Mouse (Mus musculus): Measurements from ENCODE around the gene Cep95. TPM values are rescaled to one million over a fixed set of nuclear protein-coding genes. Genes with fewer than 3 reads are reported as not detected.
"Not testable (repeated sequence)": the region's sequence is repeated elsewhere in the genome, so short reads cannot be mapped to it uniquely, and the experiment has no call there.

Cep95 gene
- polyA plus RNA-seq (2014; fragmentation: Nextera tagmentation; extraction: Ambion mirVana), result 15.1 and 18.9 TPM in 2 replicates

DNA sequence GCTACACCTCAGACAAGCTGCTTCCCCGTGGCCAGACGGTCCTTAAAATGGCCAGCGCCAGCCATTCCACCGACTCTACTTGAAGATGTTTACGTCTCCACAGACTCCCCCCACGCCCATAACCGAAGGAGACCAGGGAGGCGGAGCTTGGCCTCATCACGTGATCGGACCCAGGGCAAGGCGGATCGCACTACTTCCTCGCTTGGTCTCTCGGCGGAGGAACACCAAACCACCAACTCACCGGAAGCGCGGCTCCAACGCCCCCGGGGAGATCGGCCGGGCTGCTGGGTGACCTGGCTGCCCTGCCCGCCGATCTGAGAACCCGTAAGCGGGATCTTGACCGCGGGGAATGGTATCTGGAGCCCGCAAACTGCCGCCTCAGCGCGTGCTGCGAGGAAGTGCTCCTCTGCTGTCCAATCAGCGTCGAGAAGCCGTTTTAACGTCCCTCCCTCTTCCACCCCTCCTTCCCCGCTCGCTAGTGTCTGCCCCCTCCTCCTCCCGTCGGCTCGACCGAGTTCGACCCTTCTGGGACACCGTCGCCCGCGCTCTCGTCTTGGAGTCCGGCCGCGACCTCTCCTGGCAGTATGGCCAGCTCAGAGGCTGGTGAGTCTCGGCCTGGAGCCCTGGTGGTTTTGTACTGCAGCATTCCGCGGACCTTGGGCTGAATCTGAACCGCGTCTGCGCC lies at the start of gene Cep95, which contains the start of gene Ddx5:
Gene Cep95, plus strand, starts transcription at position 478 of the 685 bp plus-strand sequence.
Gene Ddx5, minus strand, starts transcription at position 411 of the 685 bp plus-strand sequence.
- under 1% methylated on average over 50 of the region's 58 CpGs for WGBS
- H3K27me3 ChIP-seq (ENCODE audit: control insufficient read depth, insufficient read depth, low read length), result no peaks in the 10 kb centered on the region
- peak within 1 kb of the TSS; percentile 99 for H3K27ac ChIP-seq (ENCODE audit: low read depth, low read length)
- peak within 1 kb of the TSS; percentile 72 for H3K4me3 ChIP-seq (ENCODE audit: low read depth, low read length)
- peak within 1 kb of the TSS; percentile 52 for H3K4me2 ChIP-seq (ENCODE audit: low read depth, low read length)
- peak within 1 kb of the TSS; percentile 98 for H3K9ac ChIP-seq (replicated peaks; ENCODE audit: low read depth, low read length)
- no peaks in the 10 kb centered on the region for H3K9me3 ChIP-seq (ENCODE audit: control insufficient read depth, low read length)
- H3K4me1 ChIP-seq (ENCODE audit: control insufficient read depth, insufficient read depth, low read length), result peaks cover 20% of the 10 kb centered on the region
- H3K36me3 ChIP-seq (ENCODE audit: control insufficient read depth, insufficient read depth, low read length), result peaks cover 29% of the 10 kb centered on the region
- peak; percentile 91 for ATAC-seq (ENCODE audit: low read depth)

DNA sequence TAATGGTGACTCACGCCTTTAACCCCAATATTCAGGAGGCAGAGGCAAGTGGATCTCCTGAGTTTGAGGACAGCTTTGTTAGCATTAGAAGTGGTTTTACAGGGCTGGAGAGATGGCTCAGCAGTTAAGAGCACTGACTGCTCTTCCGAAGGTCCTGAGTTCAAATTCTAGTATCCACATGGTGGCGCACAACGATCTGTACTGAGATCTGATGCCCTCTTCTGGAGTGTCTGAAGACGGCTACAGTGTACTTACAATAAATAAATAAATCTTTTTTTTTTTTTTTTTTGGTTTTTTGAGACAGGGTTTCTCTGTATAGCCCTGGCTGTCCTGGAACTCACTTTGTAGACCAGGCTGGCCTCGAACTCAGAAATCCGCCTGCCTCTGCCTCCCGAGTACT lies 48.3 kb upstream of the Cep95 start:
- not testable (repeated sequence) for H3K4me3 ChIP-seq (ENCODE audit: low read depth, low read length); H3K36me3 ChIP-seq (ENCODE audit: control insufficient read depth, insufficient read depth, low read length); H3K9ac ChIP-seq (replicated peaks; ENCODE audit: low read depth, low read length); H3K27ac ChIP-seq (ENCODE audit: low read depth, low read length); H3K4me2 ChIP-seq (ENCODE audit: low read depth, low read length); H3K4me1 ChIP-seq (ENCODE audit: control insufficient read depth, insufficient read depth, low read length); ATAC-seq (ENCODE audit: low read depth); H3K27me3 ChIP-seq (ENCODE audit: control insufficient read depth, insufficient read depth, low read length); H3K9me3 ChIP-seq (ENCODE audit: control insufficient read depth, low read length)
- 93% methylated on average over 5 of the region's 8 CpGs for WGBS

DNA sequence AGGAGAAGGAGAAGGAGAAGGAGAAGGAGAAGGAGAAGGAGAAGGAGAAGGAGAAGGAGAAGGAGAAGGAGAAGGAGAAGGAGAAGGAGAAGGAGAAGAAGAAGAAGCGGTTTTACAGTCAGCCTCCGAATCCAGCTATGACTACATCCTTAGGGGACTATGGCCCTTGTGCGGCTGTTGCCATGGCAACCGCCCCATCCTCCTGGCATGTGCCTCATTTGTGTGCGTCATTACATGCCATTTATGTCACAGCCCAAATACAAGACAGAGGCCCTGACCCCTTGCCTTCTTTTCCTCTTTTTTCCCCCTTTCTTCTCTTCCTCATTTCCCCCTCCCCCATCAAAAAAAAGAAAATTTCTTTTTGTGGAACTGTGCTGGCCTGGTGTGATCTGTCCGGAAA lies 47.8 kb upstream of the Cep95 start:
- WGBS, result 25% methylated on average over 6 of the region's 6 CpGs
- Histone ChIP-seq H3K27me3 (ENCODE audit: control insufficient read depth, insufficient read depth, low read length) (no peaks in the 10 kb centered on the region), H3K27ac (ENCODE audit: low read depth, low read length) (no peak overlapping the region), H3K4me1 (ENCODE audit: control insufficient read depth, insufficient read depth, low read length) (peaks cover 7% of the 10 kb centered on the region), H3K4me3 (ENCODE audit: low read depth, low read length) (no peak overlapping the region), H3K36me3 (ENCODE audit: control insufficient read depth, insufficient read depth, low read length) (no peaks in the 10 kb centered on the region), H3K9ac (replicated peaks; ENCODE audit: low read depth, low read length) (no peak overlapping the region), H3K9me3 (ENCODE audit: control insufficient read depth, low read length) (no peaks in the 10 kb centered on the region), H3K4me2 (ENCODE audit: low read depth, low read length) (no peak overlapping the region)
- no peak for ATAC-seq (ENCODE audit: low read depth)

DNA sequence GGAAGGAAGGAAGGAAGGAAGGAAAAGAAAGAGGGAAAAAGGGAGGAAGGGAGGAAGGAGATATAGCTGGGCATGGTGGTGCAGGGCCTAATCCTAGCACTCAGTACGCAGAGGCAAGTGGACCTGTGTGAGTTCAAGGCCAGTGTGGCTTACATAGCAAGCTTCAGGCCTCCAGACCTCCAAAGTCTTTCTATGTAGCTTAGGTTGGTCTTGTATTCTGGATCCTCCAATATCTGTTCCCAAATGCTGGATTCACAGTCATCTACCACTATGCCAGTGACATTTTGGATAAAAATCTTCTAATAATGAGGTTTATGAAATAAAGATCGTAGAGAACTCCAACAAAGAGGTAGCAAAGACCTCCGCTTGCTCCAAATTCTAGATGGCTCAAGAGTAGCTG lies 47.2 kb upstream of the Cep95 start:
- H3K4me2 ChIP-seq (ENCODE audit: low read depth, low read length), result no peak overlapping the region
- WGBS, result 93% methylated on average over 3 of the region's 3 CpGs
- H3K27me3 ChIP-seq (ENCODE audit: control insufficient read depth, insufficient read depth, low read length), result no peaks in the 10 kb centered on the region
- no peak for ATAC-seq (ENCODE audit: low read depth)
- no peak overlapping the region for H3K9ac ChIP-seq (replicated peaks; ENCODE audit: low read depth, low read length)
- H3K4me1 ChIP-seq (ENCODE audit: control insufficient read depth, insufficient read depth, low read length), result peaks cover 7% of the 10 kb centered on the region
- H3K36me3 ChIP-seq (ENCODE audit: control insufficient read depth, insufficient read depth, low read length), result no peaks in the 10 kb centered on the region
- no peak overlapping the region for H3K27ac ChIP-seq (ENCODE audit: low read depth, low read length)
- H3K9me3 ChIP-seq (ENCODE audit: control insufficient read depth, low read length), result no peaks in the 10 kb centered on the region
- H3K4me3 ChIP-seq (ENCODE audit: low read depth, low read length), result no peak overlapping the region

DNA sequence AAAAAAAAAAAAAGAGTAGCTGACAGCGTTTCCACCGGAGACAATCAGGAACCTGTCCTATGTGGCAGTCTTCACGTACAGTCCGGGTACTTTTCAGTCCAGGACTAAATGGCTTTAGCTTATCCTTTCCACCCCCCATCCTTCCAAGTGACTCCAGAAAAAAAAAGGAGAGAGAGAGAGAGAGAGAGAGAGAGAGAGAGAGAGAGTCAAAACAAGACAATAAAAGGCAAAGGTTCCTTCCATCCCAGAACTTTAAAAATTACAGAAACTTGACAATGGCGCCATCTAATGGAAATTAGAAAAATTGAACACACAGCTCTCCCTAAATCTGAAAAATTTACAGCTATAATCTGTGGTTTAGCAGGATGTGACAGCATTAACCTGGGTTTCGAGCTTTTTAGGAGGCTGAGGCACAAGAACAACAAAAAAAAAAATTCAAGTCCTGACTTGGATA lies 46.6 kb upstream of the Cep95 start:
- ATAC-seq (ENCODE audit: low read depth), result no peak
- H3K27me3 ChIP-seq (ENCODE audit: control insufficient read depth, insufficient read depth, low read length), result no peaks in the 10 kb centered on the region
- no peak overlapping the region for H3K27ac ChIP-seq (ENCODE audit: low read depth, low read length)
- H3K4me2 ChIP-seq (ENCODE audit: low read depth, low read length), result no peak overlapping the region
- no peaks in the 10 kb centered on the region for H3K9me3 ChIP-seq (ENCODE audit: control insufficient read depth, low read length)
- H3K4me1 ChIP-seq (ENCODE audit: control insufficient read depth, insufficient read depth, low read length), result peaks cover 1% of the 10 kb centered on the region
- H3K36me3 ChIP-seq (ENCODE audit: control insufficient read depth, insufficient read depth, low read length), result no peaks in the 10 kb centered on the region
- WGBS, result 53% methylated on average over 6 of the region's 6 CpGs
- no peak overlapping the region for H3K4me3 ChIP-seq (ENCODE audit: low read depth, low read length)
- no peak overlapping the region for H3K9ac ChIP-seq (replicated peaks; ENCODE audit: low read depth, low read length)

DNA sequence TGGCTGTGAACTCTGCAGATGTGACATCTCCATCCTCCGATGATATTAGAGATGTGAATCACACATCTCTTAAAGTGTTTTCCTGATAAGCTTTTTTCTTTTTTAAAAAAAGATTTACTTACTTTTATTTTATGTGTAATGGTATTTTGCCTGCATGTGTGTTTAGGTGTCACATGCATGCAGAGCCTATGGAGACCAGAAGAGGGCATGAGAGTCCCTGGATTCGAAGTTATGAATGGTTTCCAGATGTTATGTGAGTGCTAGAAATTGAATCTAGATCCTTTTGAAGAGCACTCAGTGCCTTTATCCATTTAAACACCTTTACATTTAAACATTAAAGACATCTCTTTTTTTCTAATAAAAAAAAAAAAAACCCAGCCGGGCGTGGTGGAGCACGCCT lies 44.1 kb upstream of the Cep95 start:
- Histone ChIP-seq H3K4me1 (ENCODE audit: control insufficient read depth, insufficient read depth, low read length) (no peaks in the 10 kb centered on the region), H3K27ac (ENCODE audit: low read depth, low read length) (no peak overlapping the region), H3K9ac (replicated peaks; ENCODE audit: low read depth, low read length) (no peak overlapping the region), H3K9me3 (ENCODE audit: control insufficient read depth, low read length) (no peaks in the 10 kb centered on the region), H3K36me3 (ENCODE audit: control insufficient read depth, insufficient read depth, low read length) (no peaks in the 10 kb centered on the region), H3K4me2 (ENCODE audit: low read depth, low read length) (no peak overlapping the region), H3K27me3 (ENCODE audit: control insufficient read depth, insufficient read depth, low read length) (no peaks in the 10 kb centered on the region), H3K4me3 (ENCODE audit: low read depth, low read length) (no peak overlapping the region)
- 93% methylated on average over 5 of the region's 5 CpGs for WGBS
- ATAC-seq (ENCODE audit: low read depth), result no peak

DNA sequence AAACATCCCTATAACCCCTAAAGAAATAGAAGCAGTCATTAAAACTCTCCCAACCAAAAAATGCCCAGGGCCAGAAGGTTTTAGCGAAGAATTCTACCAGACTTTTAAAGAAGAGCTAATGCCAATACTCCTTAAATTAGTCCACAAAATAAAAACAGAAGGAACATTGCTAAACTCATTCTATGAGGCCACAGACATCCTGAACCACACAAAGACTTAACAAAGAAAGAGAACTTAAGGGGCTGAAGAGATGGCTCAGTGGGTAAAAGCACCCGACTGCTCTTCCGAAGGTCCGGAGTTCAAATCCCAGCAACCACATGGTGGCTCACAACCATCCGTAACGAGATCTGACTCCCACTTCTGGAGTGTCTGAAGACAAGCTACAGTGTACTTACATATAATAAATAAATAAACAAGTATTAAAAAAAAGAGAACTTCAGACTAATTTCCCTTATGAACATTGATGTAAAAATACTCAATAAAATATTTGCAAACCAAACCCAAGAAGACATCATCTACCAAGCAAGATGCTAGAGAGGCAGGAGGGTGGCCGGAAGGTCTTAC lies 39.4 kb upstream of the Cep95 start:
- not testable (repeated sequence) for H3K4me3 ChIP-seq (ENCODE audit: low read depth, low read length); H3K4me1 ChIP-seq (ENCODE audit: control insufficient read depth, insufficient read depth, low read length); H3K9ac ChIP-seq (replicated peaks; ENCODE audit: low read depth, low read length); H3K9me3 ChIP-seq (ENCODE audit: control insufficient read depth, low read length); H3K36me3 ChIP-seq (ENCODE audit: control insufficient read depth, insufficient read depth, low read length); ATAC-seq (ENCODE audit: low read depth); H3K4me2 ChIP-seq (ENCODE audit: low read depth, low read length); H3K27ac ChIP-seq (ENCODE audit: low read depth, low read length); H3K27me3 ChIP-seq (ENCODE audit: control insufficient read depth, insufficient read depth, low read length)
- 97% methylated on average over 7 of the region's 7 CpGs for WGBS

DNA sequence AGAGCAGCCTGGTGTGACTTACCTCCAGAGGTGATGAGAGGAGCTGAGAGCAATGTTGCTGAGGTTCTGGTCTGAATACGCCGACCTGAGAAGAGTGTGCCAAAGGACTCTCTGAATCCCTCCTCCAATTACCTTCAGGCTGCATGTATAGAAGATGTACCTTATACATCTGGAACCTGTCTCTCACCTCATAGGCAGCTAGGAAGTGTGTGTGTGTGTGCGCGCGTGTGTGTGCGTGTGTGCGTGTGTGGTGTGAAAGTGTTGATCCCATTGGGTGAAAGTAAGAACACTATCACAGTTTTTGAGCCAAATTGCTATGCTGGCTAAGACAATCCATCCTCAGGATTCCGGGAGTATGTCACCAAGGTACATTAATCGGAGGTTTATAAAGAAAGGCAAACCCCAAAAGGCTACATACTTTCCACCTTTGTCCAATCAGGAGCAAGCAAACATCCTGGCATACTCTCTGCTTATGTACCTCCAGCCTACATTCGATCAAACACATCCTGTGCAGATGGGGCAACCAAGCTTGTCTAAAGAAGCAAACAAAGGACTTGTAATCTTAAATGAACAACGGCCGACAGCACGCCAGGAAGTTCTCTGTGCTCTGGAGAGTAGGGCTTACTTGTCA lies 38.8 kb upstream of the Cep95 start, which contains the start of gene Pecam1:
Gene Pecam1, minus strand, starts transcription at position 508 of the 631 bp plus-strand sequence.
- no peaks in the 10 kb centered on the region for H3K4me1 ChIP-seq (ENCODE audit: control insufficient read depth, insufficient read depth, low read length)
- ATAC-seq (ENCODE audit: low read depth), result no peak
- no peak within 1 kb of the TSS for H3K4me2 ChIP-seq (ENCODE audit: low read depth, low read length)
- H3K36me3 ChIP-seq (ENCODE audit: control insufficient read depth, insufficient read depth, low read length), result no peaks in the 10 kb centered on the region
- 90% methylated on average over 13 of the region's 13 CpGs for WGBS
- no peaks in the 10 kb centered on the region for H3K27me3 ChIP-seq (ENCODE audit: control insufficient read depth, insufficient read depth, low read length)
- H3K9ac ChIP-seq (replicated peaks; ENCODE audit: low read depth, low read length), result no peak within 1 kb of the TSS
- H3K9me3 ChIP-seq (ENCODE audit: control insufficient read depth, low read length), result no peaks in the 10 kb centered on the region
- no peak within 1 kb of the TSS for H3K4me3 ChIP-seq (ENCODE audit: low read depth, low read length)
- H3K27ac ChIP-seq (ENCODE audit: low read depth, low read length), result no peak within 1 kb of the TSS
